ENCODE assay signal across 8 mouse cellular contexts in the genomic region with DNA sequence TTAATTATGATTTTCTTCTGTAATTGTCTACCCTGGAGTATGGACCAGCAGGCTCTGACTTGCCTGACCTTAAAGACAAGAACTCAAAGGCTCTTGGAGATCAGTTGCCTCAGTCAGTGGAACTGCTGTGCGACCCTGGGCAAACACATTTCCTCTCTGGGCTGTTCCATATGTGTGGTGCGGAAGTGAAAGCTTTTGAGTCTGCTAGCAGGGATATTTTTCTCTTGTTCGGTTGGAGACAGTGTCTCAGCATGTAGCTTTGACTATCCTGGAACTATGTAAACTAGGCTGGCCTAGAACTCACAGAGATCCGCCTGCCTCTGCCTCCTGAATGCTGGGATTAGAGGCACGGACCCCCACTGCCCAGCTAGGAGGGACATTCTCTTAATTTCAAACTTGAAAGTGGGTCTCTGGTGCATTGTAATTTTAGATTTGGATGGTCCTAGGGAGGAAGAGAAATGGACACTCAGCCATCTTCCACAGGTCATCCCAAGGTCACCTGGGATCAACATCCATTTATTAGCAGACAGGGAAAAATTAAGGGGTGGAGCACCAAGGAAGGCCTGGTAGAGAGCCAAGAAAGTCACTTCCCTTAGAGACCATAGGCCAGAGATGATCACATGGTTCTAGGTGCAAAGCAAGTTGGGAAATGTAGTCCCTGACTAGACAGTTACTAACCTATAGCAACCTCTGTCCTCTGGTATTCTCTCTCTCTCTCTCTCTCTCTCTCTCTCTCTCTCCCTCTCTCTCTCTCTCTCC.
DNase-seq lines count a peak whose midpoint lies in the region; ATAC-seq lines count a peak whose summit lies in the region.

No protein-coding gene starts in this region.

- peaks cover 13% of the 10 kb centered on the region; the same call in 1 of the 2 replicates for H3K4me1 ChIP-seq in embryonic facial prominence, embryonic 12.5 days
- peaks cover 15% of the 10 kb centered on the region for H3K4me1 ChIP-seq in kidney, embryonic 15.5 days
- no peaks in the 10 kb centered on the region for H3K4me1 ChIP-seq in midbrain, embryonic 14.5 days (ENCODE audit: control insufficient read depth, insufficient read depth, low read length)

- H3K4me3 ChIP-seq in embryonic facial prominence, embryonic 12.5 days, result no peak overlapping the region
- no peak overlapping the region for H3K4me3 ChIP-seq in kidney, embryonic 15.5 days (replicated peaks)
- no peak overlapping the region for H3K4me3 ChIP-seq in midbrain, embryonic 14.5 days (replicated peaks; ENCODE audit: low read depth, low read length)

- H3K36me3 ChIP-seq in embryonic facial prominence, embryonic 12.5 days, result no peaks in the 10 kb centered on the region
- H3K36me3 ChIP-seq in kidney, embryonic 15.5 days, result no peaks in the 10 kb centered on the region
- H3K36me3 ChIP-seq in midbrain, embryonic 14.5 days (ENCODE audit: control insufficient read depth, insufficient read depth, low read length), result no peaks in the 10 kb centered on the region

- WGBS in embryonic facial prominence, embryonic 12.5 days, result 92% methylated on average over 5 of the region's 5 CpGs
- 91% methylated on average over 5 of the region's 5 CpGs for WGBS in kidney, embryonic 15.5 days
- WGBS in midbrain, embryonic 14.5 days, result 89% methylated on average over 5 of the region's 5 CpGs

- DNase-seq in embryo, embryonic 10 days (ENCODE audit: low spot score), result peak; percentile 77
- DNase-seq in embryo, embryonic 9.5 days (ENCODE audit: extremely low spot score), result no peak
- peak; percentile 45 for DNase-seq in A20 (ENCODE audit: low read depth, low spot score)
- peak; percentile 65 for DNase-seq in midbrain, embryonic 14.5 days
- no peak for DNase-seq in urinary bladder, adult 2 months (ENCODE audit: low spot score)
- DNase-seq in frontal cortex, postnatal 25 days (ENCODE audit: low spot score in 2 of 2), result no peak

- H3K9ac ChIP-seq in embryonic facial prominence, embryonic 12.5 days, result no peak overlapping the region
- H3K9ac ChIP-seq in kidney, embryonic 15.5 days, result no peak overlapping the region
- H3K9ac ChIP-seq in midbrain, embryonic 14.5 days (replicated peaks; ENCODE audit: low read length), result no peak overlapping the region

- no peak overlapping the region for H3K4me2 ChIP-seq in embryonic facial prominence, embryonic 12.5 days (replicated peaks)
- no peak overlapping the region for H3K4me2 ChIP-seq in kidney, embryonic 15.5 days
- H3K4me2 ChIP-seq in midbrain, embryonic 14.5 days (ENCODE audit: low read length), result no peak overlapping the region

- no peaks in the 10 kb centered on the region for H3K9me3 ChIP-seq in embryonic facial prominence, embryonic 12.5 days
- no peaks in the 10 kb centered on the region for H3K9me3 ChIP-seq in kidney, embryonic 15.5 days (replicated peaks)
- no peaks in the 10 kb centered on the region for H3K9me3 ChIP-seq in midbrain, embryonic 14.5 days (ENCODE audit: control insufficient read depth, low read length)

- H3K27me3 ChIP-seq in embryonic facial prominence, embryonic 12.5 days, result no peaks in the 10 kb centered on the region
- H3K27me3 ChIP-seq in kidney, embryonic 15.5 days, result no peaks in the 10 kb centered on the region
- H3K27me3 ChIP-seq in midbrain, embryonic 14.5 days (ENCODE audit: control insufficient read depth, insufficient read depth, low read length), result no peaks in the 10 kb centered on the region

- 0 out of 2 replicates have a peak overlapping the region, but pooled peaks have one; percentile 63 for H3K27ac ChIP-seq in embryonic facial prominence, embryonic 12.5 days
- no peak overlapping the region for H3K27ac ChIP-seq in kidney, embryonic 15.5 days
- H3K27ac ChIP-seq in midbrain, embryonic 14.5 days (replicated peaks; ENCODE audit: low read depth, low read length), result no peak overlapping the region

- ATAC-seq in embryonic facial prominence, embryonic 12.5 days (ENCODE audit: insufficient number of reproducible peaks, insufficient read depth, low FRiP score, low TSS enrichment), result no peak
- ATAC-seq in kidney, embryonic 15.5 days (replicated peaks; ENCODE audit: low FRiP score), result peak; percentile 70; the same call in 1 of the 2 replicates
- ATAC-seq in midbrain, embryonic 14.5 days (ENCODE audit: low FRiP score, low TSS enrichment), result no peak

Comparison
In these comparisons a context has a peak if more than half of its experiments do, and no peak if none do; other contexts are left out.
1. DNase-seq: peak in embryo, embryonic 10 days (single experiment), A20 (single experiment) and midbrain, embryonic 14.5 days (single experiment); none in embryo, embryonic 9.5 days (single experiment), urinary bladder, adult 2 months (single experiment) and frontal cortex, postnatal 25 days (0 of 2).